9 mouse cellular contexts compared by ENCODE assay signal in the genomic region with DNA sequence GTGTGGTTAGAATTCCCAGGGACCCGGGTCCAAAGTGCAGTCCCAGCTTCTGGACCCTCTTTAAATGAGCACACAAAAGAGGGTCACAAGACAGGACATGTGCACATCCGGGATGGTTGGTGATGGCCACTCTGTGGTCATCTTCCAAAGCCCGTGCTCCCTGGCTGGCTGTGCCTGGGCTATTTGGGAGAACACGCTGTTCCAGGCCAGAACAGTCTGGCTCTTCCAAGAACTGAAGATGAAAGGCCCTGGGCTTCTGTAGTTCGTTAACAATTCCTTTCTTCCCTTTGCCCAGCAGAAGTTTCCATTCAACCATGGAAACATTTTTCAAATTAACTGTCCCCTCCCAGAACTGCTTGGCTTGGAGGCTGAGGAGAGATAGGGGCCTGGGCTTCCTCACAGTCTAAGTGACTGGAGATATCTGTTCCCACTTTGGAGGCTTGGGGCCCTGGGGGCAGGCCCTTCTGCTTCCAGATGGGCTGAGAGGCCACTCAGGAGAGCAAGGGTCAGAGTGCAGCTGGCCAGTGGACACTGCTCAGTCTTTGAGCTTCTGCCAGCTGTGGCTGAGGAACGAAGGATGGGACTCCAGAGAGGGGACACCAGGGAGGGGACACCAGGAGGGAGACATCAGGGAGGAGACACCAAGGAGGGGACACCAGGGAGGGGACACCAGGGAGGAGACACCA. TPM values are rescaled to one million over a fixed set of nuclear protein-coding genes. Genes with fewer than 3 reads are reported as not detected.
DNase-seq lines count a peak whose midpoint lies in the region; ATAC-seq and TF ChIP-seq lines count a peak whose summit lies in the region.
"Had no signal": no experiment of that assay in that cellular context is flagged by ENCODE, and none has a peak within 500 bp of the region (broad histone marks: within the 10 kb centered on the region; RNA-seq: fewer than 3 reads in every experiment).

No protein-coding gene starts in this region.

- no peak for DNase-seq in heart, embryonic 10.5 days (ENCODE audit: low spot score)
- peak; percentile 62 for DNase-seq in kidney, postnatal 10 days
- peak; percentile 75 for DNase-seq in lung, postnatal 25 days (ENCODE audit: low spot score)
- no peak for DNase-seq in forebrain, embryonic 11.5 days (ENCODE audit: low spot score)
- no peak for DNase-seq in thymus, postnatal 4 days

- no peaks in the 10 kb centered on the region for H3K36me3 ChIP-seq in hindbrain, embryonic 16.5 days (ENCODE audit: control insufficient read depth, insufficient read depth, low read length)
- H3K36me3 ChIP-seq in hindbrain, embryonic 13.5 days: no peaks in the 10 kb centered on the region
- H3K36me3 ChIP-seq in heart, embryonic 10.5 days: no peaks in the 10 kb centered on the region
- no peaks in the 10 kb centered on the region for H3K36me3 ChIP-seq in forebrain, embryonic 11.5 days (ENCODE audit: control insufficient read depth, insufficient read depth, low read length)
- H3K36me3 ChIP-seq: midbrain, embryonic 12.5 days had no signal

- no peak overlapping the region for H3K4me3 ChIP-seq in hindbrain, embryonic 16.5 days (ENCODE audit: low read length)
- no peak overlapping the region for H3K4me3 ChIP-seq in hindbrain, embryonic 13.5 days
- H3K4me3 ChIP-seq in cortical plate, adult 2 months (ENCODE audit: insufficient read depth, low read length): no peak overlapping the region
- no peak overlapping the region for H3K4me3 ChIP-seq in heart, embryonic 10.5 days
- no peak overlapping the region for H3K4me3 ChIP-seq in forebrain, embryonic 11.5 days (ENCODE audit: low read depth, low read length)
- H3K4me3 ChIP-seq: midbrain, embryonic 12.5 days had no signal

- no peaks in the 10 kb centered on the region for H3K27me3 ChIP-seq in hindbrain, embryonic 16.5 days (replicated peaks; ENCODE audit: control insufficient read depth, insufficient read depth, low read length)
- H3K27me3 ChIP-seq in hindbrain, embryonic 13.5 days: no peaks in the 10 kb centered on the region
- H3K27me3 ChIP-seq in heart, embryonic 10.5 days (ENCODE audit: insufficient read depth, poor library complexity, severe bottlenecking): no peaks in the 10 kb centered on the region
- no peaks in the 10 kb centered on the region for H3K27me3 ChIP-seq in forebrain, embryonic 11.5 days (ENCODE audit: control insufficient read depth, insufficient read depth, low read length)
- H3K27me3 ChIP-seq: midbrain, embryonic 12.5 days had no signal

- H3K27ac ChIP-seq in hindbrain, embryonic 16.5 days (ENCODE audit: low read depth, low read length): 0 out of 2 replicates have a peak overlapping the region, but pooled peaks have one; percentile 17
- no peak overlapping the region for H3K27ac ChIP-seq in hindbrain, embryonic 13.5 days
- peak overlapping the region; percentile 91 for H3K27ac ChIP-seq in cortical plate, adult 2 months (ENCODE audit: insufficient read depth, low read length)
- H3K27ac ChIP-seq in heart, embryonic 10.5 days: peak overlapping the region; percentile 89
- H3K27ac ChIP-seq in forebrain, embryonic 11.5 days (ENCODE audit: low read depth, low read length): no peak overlapping the region
- H3K27ac ChIP-seq: midbrain, embryonic 12.5 days had no signal

- WGBS in hindbrain, embryonic 16.5 days: 52% methylated on average over 6 of the region's 6 CpGs
- WGBS in hindbrain, embryonic 13.5 days: 47% methylated on average over 6 of the region's 6 CpGs
- 29% methylated on average over 6 of the region's 6 CpGs for WGBS in heart, embryonic 10.5 days
- WGBS in forebrain, embryonic 11.5 days: 59% methylated on average over 6 of the region's 6 CpGs

- no peak overlapping the region for H3K4me2 ChIP-seq in hindbrain, embryonic 16.5 days (ENCODE audit: low read length)
- no peak overlapping the region for H3K4me2 ChIP-seq in hindbrain, embryonic 13.5 days
- no peak overlapping the region for H3K4me2 ChIP-seq in forebrain, embryonic 11.5 days (ENCODE audit: low read depth, low read length, severe bottlenecking)
- H3K4me2 ChIP-seq: midbrain, embryonic 12.5 days had no signal

- TF ChIP-seq CTCF in cortical plate, adult 2 months (IDR thresholded peaks at IDR 0.05; ENCODE audit: extremely low read depth, insufficient read depth, low read length): no peak

- no peaks in the 10 kb centered on the region for H3K4me1 ChIP-seq in hindbrain, embryonic 16.5 days (ENCODE audit: control insufficient read depth, insufficient read depth, low read depth, low read length)
- H3K4me1 ChIP-seq in hindbrain, embryonic 13.5 days (replicated peaks): peaks cover 5% of the 10 kb centered on the region; the same call in 1 of the 2 replicates
- peaks cover 2% of the 10 kb centered on the region; the same call in 1 of the 2 replicates for H3K4me1 ChIP-seq in cortical plate, adult 2 months (ENCODE audit: control insufficient read depth, insufficient read depth, low read length)
- H3K4me1 ChIP-seq in heart, embryonic 10.5 days: peaks cover 59% of the 10 kb centered on the region
- H3K4me1 ChIP-seq in forebrain, embryonic 11.5 days (replicated peaks; ENCODE audit: control insufficient read depth, insufficient read depth, low read length): no peaks in the 10 kb centered on the region; the same call in 1 of the 2 replicates
- H3K4me1 ChIP-seq: midbrain, embryonic 12.5 days had no signal

- H3K9ac ChIP-seq in hindbrain, embryonic 16.5 days (ENCODE audit: low read depth, low read length): no peak overlapping the region
- H3K9ac ChIP-seq in hindbrain, embryonic 13.5 days: no peak overlapping the region
- H3K9ac ChIP-seq in forebrain, embryonic 11.5 days (ENCODE audit: low read length): no peak overlapping the region
- H3K9ac ChIP-seq: midbrain, embryonic 12.5 days had no signal

- ATAC-seq in hindbrain, embryonic 16.5 days: peak; percentile 63; the same call in 1 of the 2 replicates
- ATAC-seq in hindbrain, embryonic 13.5 days (ENCODE audit: low FRiP score): no peak
- ATAC-seq in forebrain, embryonic 11.5 days (replicated peaks; ENCODE audit: low FRiP score): no peak

- no peak for TF ChIP-seq POLR2A in cortical plate, adult 2 months (IDR thresholded peaks at IDR 0.05; ENCODE audit: extremely low read depth, insufficient read depth, low read length)

- H3K9me3 ChIP-seq in hindbrain, embryonic 16.5 days (ENCODE audit: control insufficient read depth, low read length): no peaks in the 10 kb centered on the region
- H3K9me3 ChIP-seq in hindbrain, embryonic 13.5 days: no peaks in the 10 kb centered on the region
- H3K9me3 ChIP-seq in heart, embryonic 10.5 days: no peaks in the 10 kb centered on the region
- no peaks in the 10 kb centered on the region for H3K9me3 ChIP-seq in forebrain, embryonic 11.5 days (ENCODE audit: control insufficient read depth, low read length)
- H3K9me3 ChIP-seq: midbrain, embryonic 12.5 days had no signal

RNA-seq across cellular contexts. Expression of a gene that starts 29.8 kb away (rescaled TPM):
- polyA plus RNA-seq in hindbrain, embryonic 16.5 days (2015; fragmentation: Nextera tagmentation; extraction: Ambion mirVana): 30.5 and 33.2 TPM in 2 replicates
- 18.3 and 19.6 TPM in 2 replicates for polyA plus RNA-seq in hindbrain, embryonic 13.5 days (2015; fragmentation: Nextera tagmentation; extraction: Ambion mirVana)
- 10.1 and 10.3 TPM in 2 replicates for polyA plus RNA-seq in cortical plate, adult 2 months (2012; rRNA removed)
- polyA plus RNA-seq in heart, embryonic 10.5 days (2016; fragmentation: Nextera tagmentation; extraction: Ambion mirVana): 30.6 and 33.1 TPM in 2 replicates
- polyA plus RNA-seq in forebrain, embryonic 11.5 days (2014; fragmentation: Nextera tagmentation; extraction: Ambion mirVana): 10.0 and 12.3 TPM in 2 replicates

Comparison
In these comparisons a context has a peak if more than half of its experiments do, and no peak if none do; other contexts are left out.
1. H3K27ac ChIP-seq: peak in hindbrain, embryonic 16.5 days (single experiment), cortical plate, adult 2 months (single experiment) and heart, embryonic 10.5 days (single experiment); none in hindbrain, embryonic 13.5 days (single experiment) and forebrain, embryonic 11.5 days (single experiment).
2. DNase-seq: peak in kidney, postnatal 10 days (single experiment) and lung, postnatal 25 days (single experiment); none in heart, embryonic 10.5 days (single experiment), forebrain, embryonic 11.5 days (single experiment) and thymus, postnatal 4 days (single experiment).